Mouse (Mus musculus) megakaryocyte, adult 5-6 weeks (primary cell): Measurements from ENCODE around the gene Iqschfp. TPM values are rescaled to one million over a fixed set of nuclear protein-coding genes. Genes with fewer than 3 reads are reported as not detected.

Experiments
- ATAC-seq: 2 replicates; pipeline ENCODE4 v1.8.0; 2016; ENCODE audit warnings: mild to moderate bottlenecking, inconsistent platforms; ENCODE audit not compliant: poor library complexity, severe bottlenecking
- total RNA-seq, 2 experiments: library from RNA; stranded (forward) in 1 of 2; stranded (reverse) in 1 of 2; fragments of 153-499, 151-499 nt in 1 of 2; fragments of 221-1000, 200-1000 nt in 1 of 2; gene quantifications; 2 replicates each; pipeline versions ENCODE4 v1.2.3 to v1.2.4; 2015 to 2017

Gene Iqschfp
- total RNA-seq, 2 experiments from 2014 or later: not detected

DNA sequence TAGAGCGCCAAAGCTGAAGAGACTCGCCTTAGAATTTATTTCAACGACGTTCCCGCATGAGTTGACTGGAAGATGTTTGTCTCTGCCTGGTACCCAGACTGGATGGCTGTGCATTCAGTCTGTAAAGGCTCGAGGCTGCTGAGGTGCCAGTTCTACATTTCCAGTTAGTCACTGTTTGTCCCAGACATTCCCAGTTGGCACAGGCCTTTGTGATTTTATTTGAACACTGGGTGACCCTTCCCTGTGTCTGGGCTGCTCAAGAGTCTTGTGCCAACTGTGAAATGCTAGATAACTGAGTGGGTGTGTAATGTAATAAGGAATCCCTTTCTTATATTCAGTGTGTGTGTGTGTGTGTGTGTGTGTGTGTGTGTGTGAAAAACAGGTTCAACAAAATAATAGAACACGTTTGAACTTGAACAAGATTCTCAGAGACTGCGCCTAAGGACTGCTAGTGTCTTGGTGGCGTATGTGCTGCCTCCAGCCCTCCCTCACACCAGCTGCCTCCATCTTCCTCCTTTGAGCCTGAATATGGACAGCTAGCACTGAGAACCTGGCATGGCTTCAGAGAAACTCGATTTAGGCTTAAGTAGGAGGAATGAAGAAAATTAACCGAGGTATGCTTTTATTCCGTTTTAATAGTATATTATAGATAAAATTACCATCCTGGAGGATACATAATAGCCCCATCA lies 624.5 kb downstream of the Iqschfp start:
- no peak for ATAC-seq

GRCm38 (mm10) chr3:68517236-68517635 lies 625.2 kb downstream of the Iqschfp start:
- no peak for ATAC-seq

DNA sequence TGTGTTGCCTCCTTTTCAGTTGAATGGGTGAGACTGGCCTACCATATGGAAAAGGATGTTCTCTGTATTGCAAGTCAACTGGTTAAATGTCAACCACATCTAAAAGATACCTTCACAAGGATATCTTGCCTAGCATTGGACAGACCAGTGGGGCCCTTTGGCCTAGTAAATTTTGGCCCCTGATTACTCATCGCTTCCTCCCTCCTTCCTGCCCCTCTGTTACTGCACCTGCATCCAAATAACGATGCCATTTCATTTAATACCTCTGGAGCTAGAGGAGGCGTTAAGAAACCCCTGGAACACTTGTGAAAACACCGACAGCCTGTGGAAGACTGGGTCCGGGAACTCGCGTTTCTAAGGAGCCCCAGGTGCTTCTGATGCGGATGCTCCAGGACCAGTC lies 626.0 kb downstream of the Iqschfp start:
- no peak for ATAC-seq

- ATAC-seq: no peak
These were observed 626.6 kb downstream of the Iqschfp start for GRCm38 (mm10) chr3:68518586-68518985.

- no peak for ATAC-seq
These were observed 633.4 kb downstream of the Iqschfp start for GRCm38 (mm10) chr3:68525361-68525878.

DNA sequence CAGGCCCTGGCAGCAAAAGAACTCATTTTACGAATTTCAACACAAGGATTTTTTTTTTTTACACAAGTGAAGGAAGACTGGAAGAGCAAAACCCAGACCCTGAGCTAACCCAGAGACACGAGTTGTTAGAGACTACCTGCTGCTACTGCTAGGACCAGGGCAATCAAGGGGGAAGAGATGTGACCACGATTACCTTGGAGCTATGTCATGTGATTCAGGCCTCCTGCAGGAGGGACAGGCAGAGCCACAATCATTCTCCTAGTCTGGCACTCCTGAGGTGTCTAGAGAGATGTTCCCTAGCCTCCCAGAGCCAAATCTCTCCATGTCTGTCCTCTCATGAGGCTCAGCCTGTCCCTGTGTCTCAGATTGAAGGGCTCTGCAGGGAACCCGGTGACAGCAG lies 634.4 kb downstream of the Iqschfp start:
- no peak for ATAC-seq

- no peak for ATAC-seq
These were observed 635.1 kb downstream of the Iqschfp start for GRCm38 (mm10) chr3:68527182-68527581.

- no peak for ATAC-seq
These were observed 639.9 kb downstream of the Iqschfp start for GRCm38 (mm10) chr3:68531908-68532307.

DNA sequence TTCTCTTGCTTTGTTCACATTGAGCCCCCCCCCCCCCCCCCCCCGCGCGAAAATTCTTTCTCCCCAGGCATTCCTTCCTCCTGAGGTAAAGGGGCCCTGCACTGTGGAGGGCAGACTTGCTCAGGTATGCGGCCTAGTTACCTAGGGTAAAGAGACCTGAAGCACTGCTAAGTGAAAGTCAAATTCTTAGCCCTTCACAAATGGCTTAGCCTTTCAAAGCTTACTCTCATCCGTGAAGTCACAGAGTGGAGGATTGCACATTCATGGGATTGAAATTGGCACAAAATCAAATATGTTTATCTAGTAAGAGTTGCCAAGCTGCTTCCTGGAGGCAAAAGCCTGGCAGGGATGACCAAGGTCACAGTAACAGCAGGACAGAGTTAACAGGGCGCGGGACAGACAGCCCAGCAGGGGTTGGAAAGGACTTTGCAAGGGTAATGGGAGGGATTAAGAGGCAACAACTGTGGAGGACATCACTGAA lies 642.6 kb downstream of the Iqschfp start:
- no peak for ATAC-seq

DNA sequence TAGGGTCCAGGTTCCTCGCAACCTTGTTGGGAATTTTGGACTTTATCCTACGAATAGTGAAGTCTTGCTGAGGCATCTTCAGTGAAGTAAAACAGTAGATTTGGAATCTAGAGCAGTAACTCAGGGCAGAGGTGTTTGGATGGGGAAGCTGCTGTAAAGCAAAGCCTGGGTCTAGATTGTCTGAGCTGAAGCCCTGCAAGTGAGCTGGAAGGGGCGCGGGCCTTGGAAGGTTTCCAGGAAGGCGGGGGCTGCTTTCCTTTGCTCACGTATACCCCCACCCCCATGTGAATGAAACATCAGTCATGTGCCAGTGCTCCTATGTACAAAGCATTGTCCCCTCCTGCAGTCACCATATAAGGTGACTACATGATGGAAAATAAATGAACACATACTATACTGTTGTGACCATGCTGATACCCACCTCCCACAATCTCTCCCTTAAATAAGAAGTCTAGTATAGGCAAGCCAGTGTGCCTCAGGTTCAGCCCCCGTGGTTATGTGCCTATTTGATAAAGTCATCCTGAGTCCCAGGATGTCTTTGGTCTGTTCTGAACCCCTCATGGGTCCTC lies 643.2 kb downstream of the Iqschfp start:
- no peak for ATAC-seq

DNA sequence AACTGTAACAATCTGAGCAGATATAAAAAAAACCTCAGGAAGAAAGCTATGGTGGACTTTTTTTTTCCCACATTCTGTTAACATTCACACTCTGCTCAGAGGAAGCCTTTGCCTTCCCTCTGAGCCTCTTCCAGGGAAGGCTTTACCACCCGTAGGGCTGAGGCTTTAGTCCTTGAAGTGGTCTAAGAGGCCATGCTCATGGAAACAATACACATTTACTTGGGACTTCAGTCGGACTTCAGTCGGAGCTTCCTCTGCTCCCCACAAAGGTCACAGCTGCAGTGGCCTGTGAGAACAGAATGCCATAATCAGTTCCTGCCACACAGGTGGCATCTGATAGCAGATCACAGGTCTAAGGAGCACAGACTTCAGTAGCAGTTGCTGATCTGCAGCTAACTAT lies 644.0 kb downstream of the Iqschfp start:
- no peak for ATAC-seq

GRCm38 (mm10) chr3:68541688-68542087 lies 649.7 kb downstream of the Iqschfp start:
- ATAC-seq: no peak

GRCm38 (mm10) chr3:68542944-68543501 lies 651.0 kb downstream of the Iqschfp start:
- peak; percentile 86 for ATAC-seq

- no peak for ATAC-seq
These were observed 652.8 kb downstream of the Iqschfp start for GRCm38 (mm10) chr3:68544811-68545210.

DNA sequence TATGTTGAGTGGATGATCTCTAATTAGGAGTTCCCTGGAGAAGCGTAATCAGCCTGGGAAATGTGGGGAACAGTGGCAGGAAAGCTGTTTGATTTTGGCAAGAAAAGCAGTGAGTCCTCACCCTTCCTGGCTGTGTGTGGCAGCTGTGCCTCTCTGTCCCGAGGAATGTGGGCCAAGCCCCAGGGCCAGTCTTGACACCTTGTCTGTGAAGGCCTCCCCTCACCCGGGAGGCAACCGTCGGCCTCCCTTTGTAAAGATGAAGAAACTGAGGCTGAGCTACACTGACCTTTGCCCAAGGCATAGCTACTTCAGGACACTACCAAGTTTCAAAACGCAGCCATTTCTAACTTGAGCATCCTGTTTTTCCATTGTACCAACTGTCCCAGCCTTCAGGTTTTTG lies 653.9 kb downstream of the Iqschfp start:
- no peak for ATAC-seq

- peak; percentile 46 for ATAC-seq
These were observed 663.1 kb downstream of the Iqschfp start for GRCm38 (mm10) chr3:68555087-68555662.

DNA sequence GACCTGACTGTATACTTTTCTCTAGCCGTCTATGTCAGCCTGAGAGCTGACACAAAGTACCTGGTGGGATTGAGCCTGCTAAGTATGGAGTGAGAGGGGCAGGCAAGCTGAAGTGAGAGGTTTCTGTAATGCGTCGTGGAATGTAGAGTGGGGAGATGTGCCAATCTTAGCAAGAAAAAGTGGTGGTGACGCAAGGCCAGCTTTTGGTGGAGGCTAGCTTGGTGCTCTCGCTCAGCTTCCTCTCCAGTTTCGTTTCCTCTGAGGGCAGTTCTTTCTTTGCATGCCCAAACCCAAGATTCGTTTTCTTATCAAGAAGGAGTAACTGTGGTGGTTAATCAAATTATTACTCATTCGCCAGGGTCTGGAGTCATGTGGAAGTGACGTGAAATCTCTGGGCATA lies 664.9 kb downstream of the Iqschfp start:
- ATAC-seq: peak; percentile 89

- ATAC-seq: no peak
These were observed 666.7 kb downstream of the Iqschfp start for GRCm38 (mm10) chr3:68558744-68559143.

- no peak for ATAC-seq
These were observed 668.0 kb downstream of the Iqschfp start for GRCm38 (mm10) chr3:68560057-68560456.

DNA sequence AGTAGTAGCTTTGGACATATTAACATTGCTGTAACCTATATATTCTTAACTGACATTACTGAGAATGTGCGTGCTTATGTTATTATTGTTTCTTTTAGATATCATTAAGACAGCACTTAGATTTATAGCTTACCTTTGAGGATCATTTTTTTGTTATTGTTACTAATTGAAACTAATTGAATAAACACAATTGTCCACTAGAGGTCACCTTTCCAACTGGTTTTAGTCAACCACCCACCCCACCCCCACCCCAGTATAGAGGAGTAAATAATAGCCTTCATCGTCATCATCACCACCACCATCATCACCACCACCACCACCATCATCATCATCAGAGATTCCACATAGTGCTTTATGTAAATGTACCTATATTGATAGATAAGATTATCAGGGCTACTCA lies 670.8 kb downstream of the Iqschfp start:
- ATAC-seq: no peak

- ATAC-seq: peak; percentile 95
These were observed 671.9 kb downstream of the Iqschfp start for GRCm38 (mm10) chr3:68563922-68564321.
